8 mouse cellular contexts compared by ENCODE assay signal in the genomic region with DNA sequence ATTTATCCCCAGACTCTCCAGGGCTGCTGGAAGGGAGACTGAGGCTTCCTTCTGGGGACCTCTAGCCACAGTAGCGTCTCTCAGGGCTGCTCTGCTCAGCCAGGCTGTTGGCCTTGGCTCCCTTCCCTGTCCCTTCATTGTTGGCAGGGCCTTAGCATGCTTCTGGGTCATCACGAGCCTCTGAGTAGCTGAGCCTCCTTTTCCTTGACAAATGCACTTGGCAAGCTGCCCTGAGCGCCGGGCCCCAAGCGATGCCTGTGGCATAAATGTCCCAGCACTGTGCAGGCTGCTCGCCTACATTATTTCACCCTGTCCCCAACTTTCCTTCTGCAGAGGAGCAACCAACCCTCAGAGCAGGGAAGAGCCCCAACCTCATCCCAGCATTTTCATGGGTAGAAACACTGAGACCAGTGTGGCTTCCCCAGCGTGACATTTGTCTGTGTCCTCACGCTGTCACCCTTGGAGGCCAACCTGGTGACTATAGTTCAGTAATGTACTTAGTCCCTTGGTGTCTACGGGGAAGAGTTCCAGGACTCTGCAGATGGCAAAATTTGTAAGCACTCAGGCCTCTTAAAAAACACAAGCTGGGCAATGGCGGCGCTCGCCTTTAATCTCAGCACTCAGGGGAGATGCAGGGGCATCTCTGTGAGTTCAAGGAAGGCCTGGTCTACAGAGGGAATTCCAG.
DNase-seq lines count a peak whose midpoint lies in the region.

No protein-coding gene starts in this region.

- DNase-seq in Muller cell, postnatal 12 days (ENCODE audit: inconsistent ontology term): peak; percentile 94
- peak; percentile 97 to 98 for DNase-seq in adrenal gland, postnatal 36 days
- peak; percentile 68 to 75 for DNase-seq in frontal cortex, postnatal 14 days (ENCODE audit: low spot score in 2 of 2)
- DNase-seq in heart, postnatal 25 days (ENCODE audit: low spot score): peak; percentile 67
- DNase-seq in layer of hippocampus, postnatal 14 days (ENCODE audit: low spot score in 2 of 2): peak; percentile 65 to 85
- DNase-seq in lung, postnatal 36 days: peak; percentile 76
- DNase-seq in testis, postnatal 10 days (ENCODE audit: low spot score): peak; percentile 85
- no peak for DNase-seq in thymus, adult 18-20 months

- intact Hi-C loops in heart, postnatal 25 days (cut with DNase I): no loop called here

Comparison
In these comparisons a context has a peak if more than half of its experiments do, and no peak if none do; other contexts are left out.
1. DNase-seq: peak in Muller cell, postnatal 12 days (single experiment), adrenal gland, postnatal 36 days (2 of 2), frontal cortex, postnatal 14 days (2 of 2), heart, postnatal 25 days (single experiment), layer of hippocampus, postnatal 14 days (2 of 2), lung, postnatal 36 days (single experiment) and testis, postnatal 10 days (single experiment); none in thymus, adult 18-20 months (0 of 2).